10 mouse cellular contexts compared by ENCODE assay signal in genomic region chr9:91405753-91406178, GRCm38 (mm10). TPM values are rescaled to one million over a fixed set of nuclear protein-coding genes. Genes with fewer than 3 reads are reported as not detected.
A peak's percentile ranks its signal among the peaks of the same experiment; 100 is the strongest.
DNase-seq lines count a peak whose midpoint lies in the region; ATAC-seq and TF ChIP-seq lines count a peak whose summit lies in the region.
"Had no signal": no experiment of that assay in that cellular context is flagged by ENCODE, and none has a peak within 500 bp of the region (broad histone marks: within the 10 kb centered on the region; RNA-seq: fewer than 3 reads in every experiment).

No protein-coding gene starts in this region.

- ATAC-seq in forebrain, embryonic 11.5 days (replicated peaks; ENCODE audit: low FRiP score): peak; percentile 35

- H3K4me3 ChIP-seq in layer of hippocampus, adult 2 months: no peak overlapping the region
- H3K4me3 ChIP-seq in forebrain, embryonic 11.5 days (ENCODE audit: low read depth, low read length): peak overlapping the region; percentile 38
- H3K4me3 ChIP-seq in kidney, adult 2 months (ENCODE audit: insufficient read depth, low read depth, low read length): no peak overlapping the region
- H3K4me3 ChIP-seq: liver, embryonic 15.5 days had no signal

- DNase-seq in layer of hippocampus, adult 2 months (ENCODE audit: low spot score in 2 of 2): no peak
- DNase-seq in layer of hippocampus, adult 9-11 months: no peak
- DNase-seq in forebrain, embryonic 11.5 days (ENCODE audit: low spot score): peak; percentile 63
- peak; percentile 59 for DNase-seq in mesoderm, embryonic 11.5 days (ENCODE audit: low read depth, low spot score)
- DNase-seq in retina, postnatal 1 day: peak; percentile 57
- DNase-seq in kidney, adult 2 months: no peak
- DNase-seq in left cerebral cortex, adult 18-20 months (ENCODE audit: low spot score in 2 of 2): no peak
- no peak for DNase-seq in thymus, postnatal 0 days (ENCODE audit: low spot score)
- DNase-seq: heart, postnatal 4 days had no signal

- H3K9ac ChIP-seq in forebrain, embryonic 11.5 days (ENCODE audit: low read length): peak overlapping the region; percentile 69
- H3K9ac ChIP-seq: liver, embryonic 15.5 days had no signal

- H3K4me2 ChIP-seq in forebrain, embryonic 11.5 days (ENCODE audit: low read depth, low read length, severe bottlenecking): peak overlapping the region; percentile 30
- H3K4me2 ChIP-seq: liver, embryonic 15.5 days had no signal

- H3K27me3 ChIP-seq in forebrain, embryonic 11.5 days (ENCODE audit: control insufficient read depth, insufficient read depth, low read length): peaks cover 68% of the 10 kb centered on the region
- H3K27me3 ChIP-seq in kidney, adult 2 months (replicated peaks; ENCODE audit: control insufficient read depth, insufficient read depth, low read length): peaks cover 5% of the 10 kb centered on the region; the same call in 1 of the 2 replicates

- H3K4me1 ChIP-seq in forebrain, embryonic 11.5 days (replicated peaks; ENCODE audit: control insufficient read depth, insufficient read depth, low read length): 0 out of 2 replicates have a peak, but pooled peaks cover 2% of the 10 kb centered on the region
- H3K4me1 ChIP-seq in kidney, adult 2 months (ENCODE audit: control insufficient read depth, insufficient read depth, low read length): no peaks in the 10 kb centered on the region
- H3K4me1 ChIP-seq: liver, embryonic 15.5 days had no signal

- WGBS in forebrain, embryonic 11.5 days: under 1% methylated on average over 16 of the region's 16 CpGs
- WGBS in kidney, adult 2 months: 1% methylated on average over 16 of the region's 16 CpGs

- H3K9me3 ChIP-seq in forebrain, embryonic 11.5 days (ENCODE audit: control insufficient read depth, low read length): no peaks in the 10 kb centered on the region
- H3K9me3 ChIP-seq: liver, embryonic 15.5 days had no signal

- TF ChIP-seq CTCF in layer of hippocampus, adult 2 months (conservative IDR thresholded peaks at IDR 0.05): no peak
- no peak for TF ChIP-seq CTCF in kidney, adult 2 months (conservative IDR thresholded peaks at IDR 0.05; ENCODE audit: insufficient read depth, insufficient read length, low read depth, low read length)

- H3K36me3 ChIP-seq in forebrain, embryonic 11.5 days (ENCODE audit: control insufficient read depth, insufficient read depth, low read length): no peaks in the 10 kb centered on the region
- H3K36me3 ChIP-seq in kidney, adult 2 months (ENCODE audit: control insufficient read depth, insufficient read depth, low read length): no peaks in the 10 kb centered on the region
- H3K36me3 ChIP-seq: liver, embryonic 15.5 days had no signal

- TF ChIP-seq POLR2A in kidney, adult 2 months (IDR thresholded peaks at IDR 0.05; ENCODE audit: low read depth, low read length): no peak

- 0 out of 2 replicates have a peak overlapping the region, but pooled peaks have one; percentile 4 for H3K27ac ChIP-seq in layer of hippocampus, adult 2 months
- H3K27ac ChIP-seq in forebrain, embryonic 11.5 days (ENCODE audit: low read depth, low read length): peak overlapping the region; percentile 87
- no peak overlapping the region for H3K27ac ChIP-seq in kidney, adult 2 months (ENCODE audit: insufficient read depth, low read depth, low read length)
- H3K27ac ChIP-seq: liver, embryonic 15.5 days had no signal

RNA-seq across cellular contexts. Expression of gene Zic1, which starts 40.2 kb away (rescaled TPM):
- total RNA-seq in layer of hippocampus, adult 2 months (2021): 10 to 100 TPM; 12.1 to 18.4 TPM
- 14.7 and 15.7 TPM in 2 replicates for polyA plus RNA-seq in forebrain, embryonic 11.5 days (2014; fragmentation: Nextera tagmentation; extraction: Ambion mirVana)
- not detected in 2 replicates for polyA plus RNA-seq in kidney, adult 2 months (2012; rRNA removed)
- 10 to 100 TPM; 10.7 to 14.3 TPM for total RNA-seq in left cerebral cortex, adult 18-20 months (2021)
- polyA plus RNA-seq in thymus, postnatal 0 days (2015; fragmentation: Nextera tagmentation; extraction: Ambion mirVana): not detected in 2 replicates
- total RNA-seq: heart, postnatal 4 days had no signal

RNA-seq across cellular contexts. Expression of gene Zic4, which starts 43.6 kb away (rescaled TPM):
- total RNA-seq in layer of hippocampus, adult 2 months (2021): 1 to 10 TPM; 2.8 to 3.3 TPM
- 58.8 and 59.5 TPM in 2 replicates for polyA plus RNA-seq in forebrain, embryonic 11.5 days (2014; fragmentation: Nextera tagmentation; extraction: Ambion mirVana)
- polyA plus RNA-seq in kidney, adult 2 months (2012; rRNA removed): not detected in 2 replicates
- total RNA-seq in left cerebral cortex, adult 18-20 months (2021): 1 to 10 TPM; 3.5 to 4.4 TPM
- polyA plus RNA-seq in thymus, postnatal 0 days (2015; fragmentation: Nextera tagmentation; extraction: Ambion mirVana): not detected in 2 replicates
- total RNA-seq: heart, postnatal 4 days had no signal
- polyA plus RNA-seq: liver, embryonic 15.5 days had no signal

Comparison
In these comparisons a context has a peak if more than half of its experiments do, and no peak if none do; other contexts are left out.
1. DNase-seq: peak in forebrain, embryonic 11.5 days (single experiment), mesoderm, embryonic 11.5 days (single experiment) and retina, postnatal 1 day (single experiment); none in layer of hippocampus, adult 2 months (0 of 2), layer of hippocampus, adult 9-11 months (single experiment), kidney, adult 2 months (single experiment), left cerebral cortex, adult 18-20 months (0 of 2) and thymus, postnatal 0 days (single experiment).
2. RNA of gene Zic1, which starts 40.2 kb away (polyA plus RNA-seq): 14.7 to 15.7 TPM in forebrain, embryonic 11.5 days; not detected in thymus, postnatal 0 days and not detected in kidney, adult 2 months; every median in the first group is over 10 times any median in the second.
3. RNA of gene Zic4, which starts 43.6 kb away (polyA plus RNA-seq): 58.8 to 59.5 TPM in forebrain, embryonic 11.5 days; not detected in kidney, adult 2 months and not detected in thymus, postnatal 0 days; every median in the first group is over 10 times any median in the second.